Mouse (Mus musculus) E14TG2a.4 (cell line): ENCODE measurements around the gene Fam192a.
A peak's percentile ranks its signal among the peaks of the same experiment; 100 is the strongest.

Source experiments
- H3K27me3 ChIP-seq: 2 replicates; pipeline ENCODE4 v1.6.1; 2014; ENCODE audit warnings: low read length, control low read depth; ENCODE audit not compliant: insufficient read depth
- H3K36me3 ChIP-seq: 2 replicates; pipeline ENCODE4 v1.6.1; 2014; ENCODE audit warnings: low read length, control low read depth; ENCODE audit not compliant: insufficient read depth
- H3K4me1 ChIP-seq: replicated peaks from 2 replicates; pipeline ENCODE4 v1.6.1; 2014; ENCODE audit warnings: low read depth, low read length, control low read depth
- H3K4me3 ChIP-seq: replicated peaks from 2 replicates; pipeline ENCODE4 v1.5.1; 2014; ENCODE audit warnings: mild to moderate bottlenecking, low read length
- H3K9me3 ChIP-seq: 2 replicates; pipeline ENCODE4 v1.6.1; 2014; ENCODE audit warnings: low read length, control low read depth
- CTCF ChIP-seq: conservative IDR thresholded peaks from 2 replicates; pipeline ENCODE4 v1.5.1; 2014; ENCODE audit warnings: low read length
- NANOG ChIP-seq: IDR thresholded peaks from 2 replicates; pipeline ENCODE4 v1.6.1; 2014; ENCODE audit warnings: borderline replicate concordance, low read length, mixed read lengths
- POU5F1 ChIP-seq: IDR thresholded peaks from 2 replicates; pipeline ENCODE4 v1.6.1; 2014; ENCODE audit warnings: low read length, borderline replicate concordance

The Fam192a gene

GRCm38 (mm10) chr8:94624885-94625284 lies 23.1 kb upstream of the Fam192a start:
- Histone ChIP-seq H3K36me3 (peaks cover 12% of the 10 kb centered on the region; the same call in 1 of the 2 replicates), H3K4me1 (no peaks in the 10 kb centered on the region), H3K4me3 (no peak overlapping the region), H3K27me3 (no peaks in the 10 kb centered on the region), H3K9me3 (no peaks in the 10 kb centered on the region)
- no peak for TF ChIP-seq POU5F1
- no peak for TF ChIP-seq CTCF
- no peak for TF ChIP-seq NANOG

GRCm38 (mm10) chr8:94607064-94607463 lies 5.3 kb upstream of the Fam192a start:
- H3K9me3 ChIP-seq, result no peaks in the 10 kb centered on the region
- no peak for TF ChIP-seq CTCF
- no peak for TF ChIP-seq POU5F1
- TF ChIP-seq NANOG, result no peak
- peaks cover 12% of the 10 kb centered on the region for H3K4me1 ChIP-seq
- H3K36me3 ChIP-seq, result no peaks in the 10 kb centered on the region
- 0 out of 2 replicates have a peak, but pooled peaks cover 3% of the 10 kb centered on the region for H3K27me3 ChIP-seq
- no peak overlapping the region for H3K4me3 ChIP-seq

- Histone ChIP-seq H3K9me3 (no peaks in the 10 kb centered on the region), H3K4me3 (no peak overlapping the region), H3K4me1 (peaks cover 26% of the 10 kb centered on the region), H3K27me3 (0 out of 2 replicates have a peak, but pooled peaks cover 3% of the 10 kb centered on the region), H3K36me3 (no peaks in the 10 kb centered on the region)
- TF ChIP-seq POU5F1, result no peak
- TF ChIP-seq NANOG, result no peak
- no peak for TF ChIP-seq CTCF
Observed at GRCm38 (mm10) chr8:94604030-94604429, 2.2 kb upstream of the Fam192a start.

- TF ChIP-seq POU5F1 (no peak), NANOG (no peak), CTCF (no peak)
- Histone ChIP-seq H3K27me3 (0 out of 2 replicates have a peak, but pooled peaks cover 3% of the 10 kb centered on the region), H3K4me1 (peaks cover 36% of the 10 kb centered on the region)
Observed at GRCm38 (mm10) chr8:94602471-94603131, 804 bp upstream of the Fam192a start.

GRCm38 (mm10) chr8:94601034-94601606 lies 677 bp downstream of the Fam192a start:
- 0 out of 2 replicates have a peak, but pooled peaks cover 3% of the 10 kb centered on the region for H3K27me3 ChIP-seq
- H3K4me1 ChIP-seq, result peaks cover 37% of the 10 kb centered on the region
- no peaks in the 10 kb centered on the region for H3K9me3 ChIP-seq
- H3K36me3 ChIP-seq, result 0 out of 2 replicates have a peak, but pooled peaks cover 7% of the 10 kb centered on the region
- TF ChIP-seq CTCF, result no peak
- TF ChIP-seq POU5F1, result no peak
- no peak for TF ChIP-seq NANOG
- peak overlapping the region; percentile 98 for H3K4me3 ChIP-seq

More at GRCm38 (mm10) chr8:94602471-94603131, 804 bp upstream of the Fam192a start:
- Histone ChIP-seq H3K36me3 (0 out of 2 replicates have a peak, but pooled peaks cover 3% of the 10 kb centered on the region), H3K4me3 (peak overlapping the region; percentile 98), H3K9me3 (no peaks in the 10 kb centered on the region)

- Histone ChIP-seq H3K36me3 (peaks cover 13% of the 10 kb centered on the region; the same call in 1 of the 2 replicates), H3K4me3 (peak overlapping the region; percentile 98), H3K4me1 (peaks cover 37% of the 10 kb centered on the region), H3K9me3 (no peaks in the 10 kb centered on the region), H3K27me3 (0 out of 2 replicates have a peak, but pooled peaks cover 3% of the 10 kb centered on the region)
- no peak for TF ChIP-seq POU5F1
- TF ChIP-seq CTCF, result no peak
- no peak for TF ChIP-seq NANOG
Observed at GRCm38 (mm10) chr8:94600478-94600877, 1.3 kb downstream of the Fam192a start.

- H3K9me3 ChIP-seq, result no peaks in the 10 kb centered on the region
- peaks cover 19% of the 10 kb centered on the region for H3K36me3 ChIP-seq
- no peak for TF ChIP-seq CTCF
- TF ChIP-seq POU5F1, result no peak
- no peak for TF ChIP-seq NANOG
Observed at GRCm38 (mm10) chr8:94594211-94594610, 7.6 kb downstream of the Fam192a start.

GRCm38 (mm10) chr8:94591691-94592090 lies 10.1 kb downstream of the Fam192a start:
- Histone ChIP-seq H3K4me3 (no peak overlapping the region), H3K4me1 (peaks cover 19% of the 10 kb centered on the region), H3K9me3 (no peaks in the 10 kb centered on the region), H3K27me3 (no peaks in the 10 kb centered on the region), H3K36me3 (peaks cover 37% of the 10 kb centered on the region)
- TF ChIP-seq CTCF, result no peak
- no peak for TF ChIP-seq NANOG
- no peak for TF ChIP-seq POU5F1

More at GRCm38 (mm10) chr8:94594211-94594610, 7.6 kb downstream of the Fam192a start:
- Histone ChIP-seq H3K27me3 (no peaks in the 10 kb centered on the region), H3K4me3 (no peak overlapping the region), H3K4me1 (peaks cover 32% of the 10 kb centered on the region)
